Mouse (Mus musculus): ENCODE data around the gene Ceacam20.
A peak's percentile ranks its signal among the peaks of the same experiment; 100 is the strongest.
"Not testable (repeated sequence)": the region's sequence is repeated elsewhere in the genome, so short reads cannot be mapped to it uniquely, and the experiment has no call there.

Ceacam20 gene

GRCm38 (mm10) chr7:19964985-19965579 lies at the start of gene Ceacam20:
Gene Ceacam20 (plus strand): TSS chr7:19965412.
- peak; percentile 63 for DNase-seq

GRCm38 (mm10) chr7:19920166-19920505 lies 45.1 kb upstream of the Ceacam20 start:
- peak; percentile 92 for DNase-seq

GRCm38 (mm10) chr7:19920506-19921261 lies 44.5 kb upstream of the Ceacam20 start, which contains the start of gene Pvr:
Gene Pvr (minus strand): TSS chr7:19921160.
- peak; percentile 99 for DNase-seq

- peak; percentile 70 for DNase-seq
Observed at GRCm38 (mm10) chr7:19923354-19923753, 41.9 kb upstream of the Ceacam20 start.

GRCm38 (mm10) chr7:19923797-19924196 lies 41.4 kb upstream of the Ceacam20 start:
- peak; percentile 80 for DNase-seq

GRCm38 (mm10) chr7:19925376-19925775 lies 39.8 kb upstream of the Ceacam20 start:
- DNase-seq: no peak

GRCm38 (mm10) chr7:19926849-19927480 lies 38.2 kb upstream of the Ceacam20 start:
- peak; percentile 95 for DNase-seq

GRCm38 (mm10) chr7:19928486-19928885 lies 36.7 kb upstream of the Ceacam20 start:
- DNase-seq: no peak

- DNase-seq: not testable (repeated sequence)
Observed at GRCm38 (mm10) chr7:19930481-19930880, 34.7 kb upstream of the Ceacam20 start.

GRCm38 (mm10) chr7:19932133-19932876 lies 32.9 kb upstream of the Ceacam20 start:
- peak; percentile 89 for DNase-seq

- peak; percentile 98 for DNase-seq
Observed at GRCm38 (mm10) chr7:19932877-19933809, 32.1 kb upstream of the Ceacam20 start.

GRCm38 (mm10) chr7:19935171-19935751 lies 30.0 kb upstream of the Ceacam20 start:
- DNase-seq: peak; percentile 98

GRCm38 (mm10) chr7:19935961-19936360 lies 29.3 kb upstream of the Ceacam20 start:
- DNase-seq: peak; percentile 95

- DNase-seq: no peak
Observed at GRCm38 (mm10) chr7:19937229-19937821, 27.9 kb upstream of the Ceacam20 start.

- DNase-seq: peak; percentile 99
Observed at GRCm38 (mm10) chr7:19939555-19940235, 25.5 kb upstream of the Ceacam20 start.

- DNase-seq: no peak
Observed at GRCm38 (mm10) chr7:19940256-19940655, 25.0 kb upstream of the Ceacam20 start.

- no peak for DNase-seq
Observed at GRCm38 (mm10) chr7:19944709-19945108, 20.5 kb upstream of the Ceacam20 start.

GRCm38 (mm10) chr7:19945201-19945600 lies 20.0 kb upstream of the Ceacam20 start:
- no peak for DNase-seq

GRCm38 (mm10) chr7:19945821-19946515 lies 19.2 kb upstream of the Ceacam20 start:
- no peak for DNase-seq

GRCm38 (mm10) chr7:19948956-19949355 lies 16.3 kb upstream of the Ceacam20 start:
- DNase-seq: no peak
